Mouse (Mus musculus): ENCODE results near the gene Cnih4. TPM values are rescaled to one million over a fixed set of nuclear protein-coding genes. Genes with fewer than 3 reads are reported as not detected.

The Cnih4 gene
- polyA plus RNA-seq, 1 experiment from 2014 or later = 91.1 TPM

- no peak for DNase-seq (ENCODE audit: low spot score)
- 85% methylated on average over 8 of the region's 8 CpGs for WGBS
- no peak for ATAC-seq (ENCODE audit: low FRiP score)
- Histone ChIP-seq H3K9ac (ENCODE audit: low read depth, low read length) (no peak overlapping the region), H3K27ac (ENCODE audit: low read depth, low read length) (no peak overlapping the region), H3K9me3 (ENCODE audit: control insufficient read depth, low read length) (no peaks in the 10 kb centered on the region), H3K27me3 (ENCODE audit: control insufficient read depth, insufficient read depth, low read length) (no peaks in the 10 kb centered on the region), H3K4me1 (replicated peaks; ENCODE audit: control insufficient read depth, insufficient read depth, low read length) (0 out of 2 replicates have a peak, but pooled peaks cover 4% of the 10 kb centered on the region), H3K4me2 (replicated peaks; ENCODE audit: low read depth, low read length) (no peak overlapping the region), H3K36me3 (ENCODE audit: control insufficient read depth, insufficient read depth, low read length) (no peaks in the 10 kb centered on the region), H3K4me3 (ENCODE audit: low read depth, low read length) (no peak overlapping the region)
Observed at GRCm38 (mm10) chr1:181214296-181215035, 70.0 kb downstream of the Cnih4 start.

GRCm38 (mm10) chr1:181216315-181216714, 71.8 kb downstream of the Cnih4 start:
- Histone ChIP-seq H3K4me3 (ENCODE audit: low read depth, low read length) (no peak overlapping the region), H3K27ac (ENCODE audit: low read depth, low read length) (no peak overlapping the region), H3K36me3 (ENCODE audit: control insufficient read depth, insufficient read depth, low read length) (no peaks in the 10 kb centered on the region), H3K9ac (ENCODE audit: low read depth, low read length) (no peak overlapping the region), H3K4me1 (replicated peaks; ENCODE audit: control insufficient read depth, insufficient read depth, low read length) (0 out of 2 replicates have a peak, but pooled peaks cover 2% of the 10 kb centered on the region), H3K9me3 (ENCODE audit: control insufficient read depth, low read length) (no peaks in the 10 kb centered on the region), H3K27me3 (ENCODE audit: control insufficient read depth, insufficient read depth, low read length) (no peaks in the 10 kb centered on the region), H3K4me2 (replicated peaks; ENCODE audit: low read depth, low read length) (no peak overlapping the region)
- ATAC-seq (ENCODE audit: low FRiP score) = no peak
- 61% methylated on average over 4 of the region's 4 CpGs for WGBS
- no peak for DNase-seq (ENCODE audit: low spot score)

Other genes with a start within 250 kb of the Cnih4 start
- 81.2 and 88.5 TPM in 2 replicates for gene Pycr2, start 240.4 kb upstream of the Cnih4 start, polyA plus RNA-seq (2014; fragmentation: Nextera tagmentation; extraction: Ambion mirVana)
- 0.39 and 0.90 TPM in 2 replicates for gene Lefty1, start 209.7 kb upstream of the Cnih4 start, polyA plus RNA-seq (2014; fragmentation: Nextera tagmentation; extraction: Ambion mirVana)
- gene Tmem63a, start 202.3 kb upstream of the Cnih4 start, polyA plus RNA-seq (2014; fragmentation: Nextera tagmentation; extraction: Ambion mirVana) = 3.0 and 3.4 TPM in 2 replicates
- 1.5 and 2.2 TPM in 2 replicates for gene Ephx1, start 123.8 kb upstream of the Cnih4 start, polyA plus RNA-seq (2014; fragmentation: Nextera tagmentation; extraction: Ambion mirVana)
- not detected in 2 replicates for gene 9130409I23Rik, start 93.5 kb upstream of the Cnih4 start, polyA plus RNA-seq (2014; fragmentation: Nextera tagmentation; extraction: Ambion mirVana)
- gene Nvl, start 489 bp upstream of the Cnih4 start, polyA plus RNA-seq (2014; fragmentation: Nextera tagmentation; extraction: Ambion mirVana) = 37.9 and 38.5 TPM in 2 replicates
- gene Wdr26, start 67.3 kb downstream of the Cnih4 start, polyA plus RNA-seq (2014; fragmentation: Nextera tagmentation; extraction: Ambion mirVana) = 41.3 and 50.1 TPM in 2 replicates
- gene Cnih3, start 207.9 kb downstream of the Cnih4 start, polyA plus RNA-seq (2014; fragmentation: Nextera tagmentation; extraction: Ambion mirVana) = 1.1 and 1.9 TPM in 2 replicates